Mouse (Mus musculus) naive thymus-derived CD4-positive, alpha-beta T cell, adult 2 months (primary cell): ENCODE measurements around the gene Rbbp4.
"Not testable (repeated sequence)": the region's sequence is repeated elsewhere in the genome, so short reads cannot be mapped to it uniquely, and the experiment has no call there.

Source experiments
- DNase-seq: peaks from one replicate; pipeline ENCODE4 v3.0.0-alpha.2; 2011; ENCODE audit warnings: low read depth

The Rbbp4 gene

GRCm38 (mm10) chr4:129335216-129336074, at the start of gene Rbbp4, which contains the start of gene Zbtb8os:
Gene Rbbp4 (minus strand): TSS chr4:129335370.
Gene Zbtb8os (plus strand): TSS chr4:129335695.
- peak; percentile 99 for DNase-seq

- no peak for DNase-seq
Measured at GRCm38 (mm10) chr4:129384440-129384839, 49.3 kb upstream of the Rbbp4 start.

- DNase-seq: no peak
Measured at GRCm38 (mm10) chr4:129383586-129383985, 48.4 kb upstream of the Rbbp4 start.

- DNase-seq: no peak
Measured at GRCm38 (mm10) chr4:129382488-129382887, 47.3 kb upstream of the Rbbp4 start.

- DNase-seq: no peak
Measured at GRCm38 (mm10) chr4:129382029-129382428, 46.9 kb upstream of the Rbbp4 start.

GRCm38 (mm10) chr4:129381148-129381547, 46.0 kb upstream of the Rbbp4 start:
- DNase-seq: no peak

GRCm38 (mm10) chr4:129379805-129380204, 44.6 kb upstream of the Rbbp4 start:
- no peak for DNase-seq

- peak; percentile 72 for DNase-seq
Measured at GRCm38 (mm10) chr4:129377601-129378390, 42.6 kb upstream of the Rbbp4 start, which contains the start of gene Zbtb8a. Gene Zbtb8a (minus strand): TSS chr4:129378116.

- peak; percentile 67 for DNase-seq
Measured at GRCm38 (mm10) chr4:129376961-129377545, 41.9 kb upstream of the Rbbp4 start.

GRCm38 (mm10) chr4:129375821-129376220, 40.7 kb upstream of the Rbbp4 start:
- DNase-seq: no peak

GRCm38 (mm10) chr4:129375000-129375399, 39.8 kb upstream of the Rbbp4 start:
- no peak for DNase-seq

GRCm38 (mm10) chr4:129374219-129374755, 39.1 kb upstream of the Rbbp4 start:
- DNase-seq: no peak

GRCm38 (mm10) chr4:129373202-129373976, 38.2 kb upstream of the Rbbp4 start:
- DNase-seq: peak; percentile 68

GRCm38 (mm10) chr4:129371391-129371790, 36.2 kb upstream of the Rbbp4 start:
- DNase-seq: no peak

- peak; percentile 78 for DNase-seq
Measured at GRCm38 (mm10) chr4:129365224-129365623, 30.1 kb upstream of the Rbbp4 start.

- peak; percentile 56 for DNase-seq
Measured at GRCm38 (mm10) chr4:129364379-129364778, 29.2 kb upstream of the Rbbp4 start.

GRCm38 (mm10) chr4:129363463-129363862, 28.3 kb upstream of the Rbbp4 start:
- no peak for DNase-seq

GRCm38 (mm10) chr4:129362771-129363170, 27.6 kb upstream of the Rbbp4 start:
- no peak for DNase-seq

- DNase-seq: not testable (repeated sequence)
Measured at GRCm38 (mm10) chr4:129362238-129362637, 27.1 kb upstream of the Rbbp4 start.

- DNase-seq: no peak
Measured at GRCm38 (mm10) chr4:129357613-129358163, 22.5 kb upstream of the Rbbp4 start.

GRCm38 (mm10) chr4:129354236-129354635, 19.1 kb upstream of the Rbbp4 start:
- no peak for DNase-seq
